ENCODE assay signal across 8 mouse cellular contexts in the genomic region with DNA sequence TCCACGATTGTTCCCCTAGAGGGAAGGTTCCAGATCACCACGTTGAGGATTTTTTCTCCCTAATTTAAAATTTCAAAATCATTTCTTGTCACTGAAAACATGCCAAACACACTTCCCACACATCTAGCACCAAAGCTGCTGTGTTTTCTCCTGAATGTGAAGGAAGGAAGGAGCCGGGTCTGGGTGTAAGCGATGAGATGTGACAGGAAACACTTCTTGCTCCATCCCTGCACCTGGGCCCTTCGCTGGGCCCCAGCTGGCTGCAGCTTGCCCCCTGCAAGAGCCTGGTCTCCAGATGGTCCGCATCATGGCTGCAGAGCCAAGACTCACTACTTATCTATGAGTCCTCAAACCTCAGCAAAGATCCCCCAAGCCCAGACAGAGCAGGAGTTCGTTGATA.
A peak's percentile ranks its signal among the peaks of the same experiment; 100 is the strongest.
DNase-seq lines count a peak whose midpoint lies in the region; ATAC-seq and TF ChIP-seq lines count a peak whose summit lies in the region.

No protein-coding gene starts in this region.

- H3K9me3 ChIP-seq in heart, embryonic 15.5 days (replicated peaks): no peaks in the 10 kb centered on the region
- no peaks in the 10 kb centered on the region for H3K9me3 ChIP-seq in neural tube, embryonic 14.5 days (ENCODE audit: control insufficient read depth, low read length)

- no peak for TF ChIP-seq POLR2A in lung, adult 2 months (IDR thresholded peaks at IDR 0.05; ENCODE audit: borderline replicate concordance, extremely low read depth, low read depth, low read length)
- TF ChIP-seq POLR2A in kidney, adult 2 months (IDR thresholded peaks at IDR 0.05; ENCODE audit: low read depth, low read length): no peak

- H3K4me2 ChIP-seq in heart, embryonic 15.5 days: no peak overlapping the region
- no peak overlapping the region for H3K4me2 ChIP-seq in neural tube, embryonic 14.5 days (ENCODE audit: low read depth, low read length)

- H3K9ac ChIP-seq in heart, embryonic 15.5 days: no peak overlapping the region
- no peak overlapping the region for H3K9ac ChIP-seq in neural tube, embryonic 14.5 days (replicated peaks; ENCODE audit: low read depth, low read length)

- intact Hi-C loops in left cerebral cortex, postnatal 10 days (cut with DNase I): no loop called here

- H3K36me3 ChIP-seq in heart, embryonic 15.5 days: no peaks in the 10 kb centered on the region
- H3K36me3 ChIP-seq in neural tube, embryonic 14.5 days (ENCODE audit: control insufficient read depth, insufficient read depth, low read length): no peaks in the 10 kb centered on the region
- no peaks in the 10 kb centered on the region for H3K36me3 ChIP-seq in kidney, adult 2 months (ENCODE audit: control insufficient read depth, insufficient read depth, low read length)

- H3K27ac ChIP-seq in heart, embryonic 15.5 days: peak overlapping the region; percentile 3
- peak overlapping the region; percentile 39; the same call in 1 of the 2 replicates for H3K27ac ChIP-seq in neural tube, embryonic 14.5 days (ENCODE audit: low read depth, low read length)
- no peak overlapping the region for H3K27ac ChIP-seq in kidney, adult 2 months (ENCODE audit: insufficient read depth, low read depth, low read length)

- H3K27me3 ChIP-seq in heart, embryonic 15.5 days: no peaks in the 10 kb centered on the region
- H3K27me3 ChIP-seq in neural tube, embryonic 14.5 days (ENCODE audit: control insufficient read depth, insufficient read depth, low read length): no peaks in the 10 kb centered on the region
- no peaks in the 10 kb centered on the region for H3K27me3 ChIP-seq in kidney, adult 2 months (replicated peaks; ENCODE audit: control insufficient read depth, insufficient read depth, low read length)

- no peak for ATAC-seq in heart, embryonic 15.5 days (replicated peaks; ENCODE audit: insufficient number of reproducible peaks, insufficient read depth, low FRiP score, low read depth)
- no peak for ATAC-seq in neural tube, embryonic 14.5 days (ENCODE audit: low read depth)

- H3K4me3 ChIP-seq in lung, adult 2 months (replicated peaks; ENCODE audit: extremely low read depth, low read depth, low read length): no peak overlapping the region
- H3K4me3 ChIP-seq in heart, embryonic 15.5 days: no peak overlapping the region
- no peak overlapping the region for H3K4me3 ChIP-seq in neural tube, embryonic 14.5 days (ENCODE audit: low read depth, low read length)
- no peak overlapping the region for H3K4me3 ChIP-seq in kidney, adult 2 months (ENCODE audit: insufficient read depth, low read depth, low read length)

- TF ChIP-seq CTCF in lung, adult 2 months (IDR thresholded peaks at IDR 0.05; ENCODE audit: insufficient read depth, low read length): no peak
- no peak for TF ChIP-seq CTCF in kidney, adult 2 months (conservative IDR thresholded peaks at IDR 0.05; ENCODE audit: insufficient read depth, insufficient read length, low read depth, low read length)

- WGBS in lung, adult 2 months: 59% methylated on average over 7 of the region's 7 CpGs
- WGBS in heart, embryonic 15.5 days: 51% methylated on average over 7 of the region's 7 CpGs
- WGBS in neural tube, embryonic 14.5 days: 66% methylated on average over 7 of the region's 7 CpGs
- 61% methylated on average over 7 of the region's 7 CpGs for WGBS in kidney, adult 2 months

- peak; percentile 25 to 38 for DNase-seq in lung, adult 18-20 months
- no peak for DNase-seq in lung, adult 2 months
- DNase-seq in left cerebral cortex, postnatal 10 days (ENCODE audit: extremely low spot score in 1 of 2, low spot score in 2 of 2): peak; percentile 45 to 52
- DNase-seq in gastrocnemius, adult 8-10 months (ENCODE audit: low spot score in 2 of 2): no peak
- no peak for DNase-seq in MN1 (ENCODE audit: low spot score)
- DNase-seq in kidney, adult 2 months: no peak

- no peaks in the 10 kb centered on the region for H3K4me1 ChIP-seq in lung, adult 2 months (ENCODE audit: control insufficient read depth, insufficient read depth, low read length)
- H3K4me1 ChIP-seq in heart, embryonic 15.5 days (replicated peaks): peaks cover 16% of the 10 kb centered on the region
- peaks cover 18% of the 10 kb centered on the region for H3K4me1 ChIP-seq in neural tube, embryonic 14.5 days (ENCODE audit: control insufficient read depth, insufficient read depth, low read length)
- H3K4me1 ChIP-seq in kidney, adult 2 months (ENCODE audit: control insufficient read depth, insufficient read depth, low read length): peaks cover 4% of the 10 kb centered on the region; the same call in 1 of the 2 replicates

Comparison
In these comparisons a context has a peak if more than half of its experiments do, and no peak if none do; other contexts are left out.
1. DNase-seq: peak in lung, adult 18-20 months (2 of 2) and left cerebral cortex, postnatal 10 days (2 of 2); none in lung, adult 2 months (single experiment), gastrocnemius, adult 8-10 months (0 of 2), MN1 (single experiment) and kidney, adult 2 months (single experiment).